Mouse (Mus musculus): ENCODE data around the gene Pxylp1.

- TF ChIP-seq GATA1 (IDR thresholded peaks at IDR 0.05; ENCODE audit: borderline replicate concordance, low read length) (no peak), CTCF (IDR thresholded peaks at IDR 0.05; ENCODE audit: low read depth, low read length) (no peak), TAL1 (conservative IDR thresholded peaks at IDR 0.05; ENCODE audit: low read depth, low read length) (no peak), GATA2 (IDR thresholded peaks at IDR 0.05; ENCODE audit: borderline replicate concordance, low read depth, low read length) (no peak), POLR2AphosphoS5 (IDR thresholded peaks at IDR 0.05; ENCODE audit: insufficient replicate concordance, low read depth, low read length) (no peak)
Observed at GRCm38 (mm10) chr9:96790389-96791007, 102.0 kb downstream of the Pxylp1 start.

Measured in G1E (cell line).